Mouse (Mus musculus): ENCODE measurements around the gene Taf11.

DNA sequence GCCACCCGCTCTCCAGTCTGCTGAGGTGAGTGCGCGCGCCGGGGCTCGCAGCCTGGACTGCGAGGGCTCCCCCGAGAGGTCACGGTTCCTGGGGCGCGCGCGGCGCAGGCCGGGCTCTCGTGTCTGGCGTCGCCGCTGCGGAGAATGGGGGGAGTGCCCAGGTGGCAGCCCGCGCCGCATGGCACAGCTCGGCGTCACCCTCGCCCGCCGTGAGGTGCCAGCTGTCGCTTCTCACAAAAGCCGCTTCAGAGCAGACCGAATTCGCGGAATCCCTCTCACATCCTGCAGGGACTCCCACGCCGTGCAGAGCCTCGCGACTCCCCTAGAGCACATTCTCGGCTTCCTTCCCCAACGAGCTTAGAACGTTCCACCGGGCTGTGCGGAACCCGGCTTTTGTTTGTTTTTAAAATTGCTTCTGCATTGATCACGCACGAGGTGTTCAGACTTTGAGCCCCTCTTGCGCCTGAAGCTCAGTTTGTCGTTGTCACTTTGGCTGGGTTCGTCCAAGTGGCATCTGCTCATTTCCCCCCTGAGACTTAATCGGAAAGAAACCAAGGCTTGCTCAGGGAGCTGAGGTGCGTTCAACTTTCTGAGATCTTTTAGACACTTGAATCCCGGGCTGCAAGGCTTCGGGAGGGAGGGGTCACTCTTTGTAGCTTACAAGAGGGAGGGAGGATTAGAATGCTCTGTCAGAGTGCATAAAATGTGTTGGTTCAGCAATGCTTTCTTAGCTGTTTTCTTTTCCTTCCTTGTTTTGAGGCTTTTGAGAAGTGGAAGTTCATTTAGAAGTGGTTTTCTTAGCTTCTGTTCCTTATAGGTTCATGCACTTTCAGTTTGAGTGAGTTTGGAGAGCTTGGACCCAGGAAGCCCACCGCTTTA is at the start of gene Taf11:
- TF ChIP-seq CTCF (IDR thresholded peaks at IDR 0.05; ENCODE audit: low read depth, low read length): no peak
- no peak for TF ChIP-seq POLR2A (IDR thresholded peaks at IDR 0.05; ENCODE audit: extremely low read depth, insufficient read depth, low read length)
